Mouse (Mus musculus) liver, embryonic 14.5 days (tissue): ENCODE results near the gene Mrap.
A peak's percentile ranks its signal among the peaks of the same experiment; 100 is the strongest.

Experiments used
- CTCF ChIP-seq: IDR thresholded peaks from 2 replicates; pipeline ENCODE4 v1.5.1; 2016; ENCODE audit warnings: antibody characterized with exemption, low read depth, control low read depth
- EP300 ChIP-seq: IDR thresholded peaks from 2 replicates; pipeline ENCODE4 v1.6.1; 2016; ENCODE audit warnings: antibody characterized with exemption, low read depth

GRCm38 (mm10) chr16:90726600-90727227, 11.3 kb upstream of the Mrap start:
- TF ChIP-seq CTCF, result 0 out of 2 replicates have a peak, but pooled peaks have one; percentile 23
- TF ChIP-seq EP300, result no peak
